Mouse (Mus musculus) MEL (cell line): ENCODE measurements around the gene Ak1. TPM values are rescaled to one million over a fixed set of nuclear protein-coding genes. Genes with fewer than 3 reads are reported as not detected.

Experiments used
- DNase-seq: peaks from one replicate; pipeline ENCODE4 v3.0.0; 2011; ENCODE audit warnings: low read depth, low spot score
- H3K27ac ChIP-seq: 2 replicates; pipeline ENCODE4 v1.5.1; 2012; ENCODE audit warnings: low read depth, mild to moderate bottlenecking, control low read depth, low read length, moderate library complexity; ENCODE audit not compliant: control insufficient read depth
- H3K27me3 ChIP-seq, 2 experiments: fragments of 150-350 bp in 1 of 2; sonication (generic) in 1 of 2; 2 replicates each; pipeline ENCODE4 v1.6.1; 2012; ENCODE audit warnings: low read length in 2 of 2, mild to moderate bottlenecking in 2 of 2, improper control_type of control experiment in 1 of 2, moderate library complexity in 1 of 2; ENCODE audit not compliant: insufficient read depth in 2 of 2, control insufficient read depth in 1 of 2
- H3K36me3 ChIP-seq, 2 experiments: 2 replicates each; pipeline ENCODE4 v1.6.1; 2012 to 2014; ENCODE audit warnings: low read length in 2 of 2, improper control_type of control experiment in 1 of 2, inconsistent platforms in 1 of 2, mild to moderate bottlenecking in 1 of 2; ENCODE audit not compliant: insufficient read depth in 2 of 2, control insufficient read depth in 1 of 2
- H3K4me1 ChIP-seq, 2 experiments: fragments of 150-350 bp in 1 of 2; sonication (generic) in 1 of 2; 2 replicates each; pipeline ENCODE4 v1.6.1; 2012; ENCODE audit warnings: low read length in 2 of 2, improper control_type of control experiment in 1 of 2, mild to moderate bottlenecking in 1 of 2; ENCODE audit not compliant: insufficient read depth in 2 of 2, control insufficient read depth in 1 of 2
- H3K4me3 ChIP-seq, 2 experiments: fragments of 150-350 bp in 1 of 2; sonication (generic) in 1 of 2; 2 replicates each; pipeline ENCODE4 v1.5.1; 2012; ENCODE audit warnings: low read depth in 2 of 2, low read length in 2 of 2, mild to moderate bottlenecking in 2 of 2, moderate library complexity in 2 of 2, control low read depth in 1 of 2, improper control_type of control experiment in 1 of 2; ENCODE audit not compliant: control insufficient read depth in 1 of 2, insufficient read depth in 1 of 2
- H3K79me2 ChIP-seq: 2 replicates; pipeline ENCODE4 v1.6.1; 2012; ENCODE audit warnings: mild to moderate bottlenecking, low read length, moderate library complexity; ENCODE audit not compliant: control insufficient read depth, poor library complexity, insufficient read depth
- H3K9ac ChIP-seq: 2 replicates; pipeline ENCODE4 v1.6.1; 2012; ENCODE audit warnings: low read depth, mild to moderate bottlenecking, control low read depth, low read length, moderate library complexity; ENCODE audit not compliant: control insufficient read depth, poor library complexity, severe bottlenecking
- H3K9me3 ChIP-seq: fragments of 150-350 bp; sonication (generic); replicated peaks from 2 replicates; pipeline ENCODE4 v1.6.1; 2012; ENCODE audit warnings: mild to moderate bottlenecking, low read length, improper control_type of control experiment, moderate library complexity; ENCODE audit not compliant: insufficient read depth
- BHLHE40 ChIP-seq: IDR thresholded peaks from 2 replicates; pipeline ENCODE4 v1.6.1; 2012; ENCODE audit warnings: low read depth, mild to moderate bottlenecking, inconsistent platforms, low read length, improper control_type of control experiment, borderline replicate concordance
- CHD1 ChIP-seq: IDR thresholded peaks from 2 replicates; pipeline ENCODE4 v1.6.1; 2012; ENCODE audit warnings: low read depth, mild to moderate bottlenecking, inconsistent platforms, low read length, improper control_type of control experiment
- CTCF ChIP-seq, 3 experiments: IDR thresholded peaks in 2 of 3; conservative IDR thresholded peaks in 1 of 3; 2 replicates each; pipeline ENCODE4 v1.5.1; 2011 to 2012; ENCODE audit warnings: low read length in 3 of 3, low read depth in 2 of 3, mild to moderate bottlenecking in 2 of 3, improper control_type of control experiment in 1 of 3, inconsistent platforms in 1 of 3, mixed read lengths in 1 of 3, moderate library complexity in 1 of 3; ENCODE audit not compliant: control insufficient read depth in 1 of 3, insufficient read depth in 1 of 3, poor library complexity in 1 of 3, severe bottlenecking in 1 of 3
- ELF1 ChIP-seq: IDR thresholded peaks from 2 replicates; pipeline ENCODE4 v1.6.1; 2014; ENCODE audit warnings: low read depth, mild to moderate bottlenecking, inconsistent platforms, low read length, improper control_type of control experiment, moderate library complexity
- GABPA ChIP-seq: IDR thresholded peaks from 2 replicates; pipeline ENCODE4 v1.6.1; 2012; ENCODE audit warnings: low read depth, mild to moderate bottlenecking, inconsistent platforms, low read length, improper control_type of control experiment, moderate library complexity
- GATA1 ChIP-seq: IDR thresholded peaks from 2 replicates; pipeline ENCODE4 v1.6.1; 2011; ENCODE audit warnings: low read depth, low read length, improper control_type of control experiment
- JUND ChIP-seq: IDR thresholded peaks from 2 replicates; pipeline ENCODE4 v1.6.1; 2011; ENCODE audit warnings: low read depth, mild to moderate bottlenecking, improper control_type of control experiment, low read length
- MAFK ChIP-seq: IDR thresholded peaks from 2 replicates; pipeline ENCODE4 v1.6.1; 2011; ENCODE audit warnings: low read depth, mild to moderate bottlenecking, low read length, improper control_type of control experiment, borderline replicate concordance
- MAX ChIP-seq: IDR thresholded peaks from 2 replicates; pipeline ENCODE4 v1.6.1; 2011; ENCODE audit warnings: low read length, improper control_type of control experiment
- MAZ ChIP-seq: IDR thresholded peaks from 2 replicates; pipeline ENCODE4 v1.6.1; 2012; ENCODE audit warnings: low read depth, mild to moderate bottlenecking, inconsistent platforms, low read length, improper control_type of control experiment
- MEF2A ChIP-seq: IDR thresholded peaks from 2 replicates; pipeline ENCODE4 v1.6.1; 2014; ENCODE audit warnings: low read depth, mild to moderate bottlenecking, inconsistent platforms, low read length, improper control_type of control experiment; ENCODE audit not compliant: poor library complexity, insufficient replicate concordance, severe bottlenecking; ENCODE audit errors: extremely low read depth
- MYB ChIP-seq: IDR thresholded peaks from 2 replicates; pipeline ENCODE4 v1.6.1; 2011; ENCODE audit warnings: mild to moderate bottlenecking, low read depth, low read length, improper control_type of control experiment
- POLR2AphosphoS2 ChIP-seq: IDR thresholded peaks from 2 replicates; pipeline ENCODE4 v1.6.1; 2011; ENCODE audit warnings: low read length, improper control_type of control experiment
- POLR2AphosphoS5 ChIP-seq: IDR thresholded peaks from 2 replicates; pipeline ENCODE4 v1.6.1; 2012; ENCODE audit warnings: low read depth, borderline replicate concordance, mild to moderate bottlenecking, inconsistent platforms, low read length, moderate library complexity, mixed read lengths
- SIN3A ChIP-seq: IDR thresholded peaks from 2 replicates; pipeline ENCODE4 v1.6.1; 2012; ENCODE audit warnings: low read length, improper control_type of control experiment, inconsistent platforms
- SMC3 ChIP-seq: IDR thresholded peaks from 2 replicates; pipeline ENCODE4 v1.6.1; 2011; ENCODE audit warnings: low read depth, low read length, improper control_type of control experiment
- TBP ChIP-seq: IDR thresholded peaks from 2 replicates; pipeline ENCODE4 v1.8.0; 2011; ENCODE audit warnings: low read depth, low read length, improper control_type of control experiment
- TCF12 ChIP-seq: IDR thresholded peaks from 2 replicates; pipeline ENCODE4 v1.6.1; 2014; ENCODE audit warnings: low read depth, mild to moderate bottlenecking, inconsistent platforms, low read length, improper control_type of control experiment, moderate library complexity
- UBTF ChIP-seq: IDR thresholded peaks from 2 replicates; pipeline ENCODE4 v1.6.1; 2012; ENCODE audit warnings: low read depth, mild to moderate bottlenecking, inconsistent platforms, low read length, improper control_type of control experiment, moderate library complexity, borderline replicate concordance; ENCODE audit not compliant: insufficient read depth
- USF1 ChIP-seq: IDR thresholded peaks from 2 replicates; pipeline ENCODE4 v1.6.1; 2014; ENCODE audit warnings: low read depth, mild to moderate bottlenecking, inconsistent platforms, low read length, improper control_type of control experiment, moderate library complexity
- ZC3H11A ChIP-seq: IDR thresholded peaks from 2 replicates; pipeline ENCODE4 v1.6.1; 2012; ENCODE audit warnings: low read depth, mild to moderate bottlenecking, inconsistent platforms, low read length, improper control_type of control experiment
- ZKSCAN1 ChIP-seq: IDR thresholded peaks from 2 replicates; pipeline ENCODE4 v1.6.1; 2012; ENCODE audit warnings: low read depth, mild to moderate bottlenecking, inconsistent platforms, low read length, improper control_type of control experiment, moderate library complexity
- ZNF384 ChIP-seq: IDR thresholded peaks from 2 replicates; pipeline ENCODE4 v1.6.1; 2012; ENCODE audit warnings: low read depth, mild to moderate bottlenecking, inconsistent platforms, low read length, improper control_type of control experiment
- polyA plus RNA-seq, 2 experiments: library from polyadenylated mRNA; stranded (reverse) in 1 of 2; unstranded in 1 of 2; fragments of >175 nt in 1 of 2; fragments of >200 nt in 1 of 2; gene quantifications; 2 replicates each; pipeline versions ENCODE4 v1.2.1 to v1.2.4; 2012; ENCODE audit warnings: low replicate concordance in 2 of 2, low read depth in 1 of 2; ENCODE audit not compliant: insufficient read length in 2 of 2, insufficient read depth in 1 of 2, missing spikeins in 1 of 2
- total RNA-seq: library from RNA; depleted of rRNA; stranded (reverse); fragments of 300-350 nt; gene quantifications from 2 replicates; pipeline ENCODE4 v1.2.3, GENCODE M21; 2012

Gene Ak1
- total and polyA plus RNA-seq, 3 experiments = 0.12 to 0.13 TPM; not detected in 1

GRCm38 (mm10) chr2:32640550-32641051, 19.0 kb downstream of the Ak1 start:
- Histone ChIP-seq H3K9ac (no peak overlapping the region), H3K4me1 (no peaks in the 10 kb centered on the region; a peak in 1 of 4 replicates)

GRCm38 (mm10) chr2:32641810-32642209, 20.3 kb downstream of the Ak1 start:
- Histone ChIP-seq H3K27me3 (no peaks in the 10 kb centered on the region), H3K36me3 (no peaks in the 10 kb centered on the region), H3K9ac (no peak overlapping the region), H3K79me2 (no peaks in the 10 kb centered on the region), H3K4me3 (no peak overlapping the region), H3K4me1 (peaks cover 0 to 4% of the 10 kb centered on the region in 2 experiments; a peak in 1 of 4 replicates), H3K9me3 (no peaks in the 10 kb centered on the region), H3K27ac (no peak overlapping the region)
- TF ChIP-seq MAZ (no peak), GATA1 (no peak), CHD1 (no peak), ZNF384 (no peak), MAX (no peak), BHLHE40 (no peak), MEF2A (no peak), ELF1 (no peak), ZC3H11A (no peak), MYB (no peak), UBTF (no peak)
- no peak for DNase-seq

More at GRCm38 (mm10) chr2:32640550-32641051, 19.0 kb downstream of the Ak1 start:
- no peak for DNase-seq
- Histone ChIP-seq H3K79me2 (no peaks in the 10 kb centered on the region), H3K9me3 (no peaks in the 10 kb centered on the region), H3K27me3 (no peaks in the 10 kb centered on the region), H3K27ac (no peak overlapping the region), H3K4me3 (no peak overlapping the region), H3K36me3 (no peaks in the 10 kb centered on the region)
- TF ChIP-seq SIN3A = no peak
- TF ChIP-seq SMC3 = no peak
- no peak for TF ChIP-seq MAFK
- no peak for TF ChIP-seq JUND
- TF ChIP-seq TBP = no peak
- TF ChIP-seq POLR2AphosphoS5 = no peak
- TF ChIP-seq USF1 = no peak
- TF ChIP-seq GABPA = no peak
- TF ChIP-seq TCF12 = no peak
- TF ChIP-seq CTCF (IDR thresholded peaks at IDR 0.05 in 2 of 3, conservative IDR thresholded peaks at IDR 0.05 in 1 of 3; ENCODE audit: control insufficient read depth in 1 of 3, insufficient read depth in 1 of 3, low read depth in 2 of 3, low read length in 3 of 3, poor library complexity in 1 of 3, severe bottlenecking in 1 of 3) = no peak
- no peak for TF ChIP-seq MEF2A
- TF ChIP-seq MAX = no peak
- TF ChIP-seq CHD1 = no peak
- TF ChIP-seq MAZ = no peak
- no peak for TF ChIP-seq POLR2AphosphoS2
- TF ChIP-seq ZKSCAN1 = no peak
- TF ChIP-seq GATA1 = no peak
- no peak for TF ChIP-seq BHLHE40
- TF ChIP-seq MYB = no peak
